Mouse (Mus musculus) left cerebral cortex, adult 2 months (tissue): ENCODE data around the gene Mrpl28. TPM values are rescaled to one million over a fixed set of nuclear protein-coding genes. Genes with fewer than 3 reads are reported as not detected.
A peak's percentile ranks its signal among the peaks of the same experiment; 100 is the strongest.
"Not testable (repeated sequence)": the region's sequence is repeated elsewhere in the genome, so short reads cannot be mapped to it uniquely, and the experiment has no call there.

ENCODE experiments used
- DNase-seq, 2 experiments: peaks; one replicate each; pipeline ENCODE4 v3.0.0; 2021 to 2022; ENCODE audit warnings: low spot score in 2 of 2, mixed read lengths in 1 of 2; ENCODE audit errors: extremely low spot score in 1 of 2
- H3K27ac ChIP-seq: fragments of 200-600 bp; 2 replicates; pipeline ENCODE4 v1.8.1; 2022
- H3K4me3 ChIP-seq: fragments of 200-600 bp; 2 replicates; pipeline ENCODE4 v1.8.1; 2022
- CTCF ChIP-seq: fragments of 200-600 bp; IDR thresholded peaks from 2 replicates; pipeline ENCODE4 v1.8.1; 2022; ENCODE audit warnings: antibody characterized with exemption, mild to moderate bottlenecking, moderate library complexity
- intact Hi-C: fragments of 180-260 bp; cut with DNase I; formaldehyde crosslinking; loops from one replicate; pipeline ENCODE4 v1.15.1; 2025
- total RNA-seq, 2 experiments: library from RNA; stranded (reverse); gene quantifications; 2 replicates each; pipeline ENCODE4 v1.2.3; 2021

Mrpl28 gene
- total RNA-seq, 2 experiments from 2014 or later: 67.8 to 68.0 TPM

GRCm38 (mm10) chr17:26101478-26101877, 21.8 kb upstream of the Mrpl28 start:
- no peak for DNase-seq
- intact Hi-C loops: no loop called here

GRCm38 (mm10) chr17:26105619-26106018, 17.7 kb upstream of the Mrpl28 start:
- intact Hi-C loops: no loop called here
- H3K27ac ChIP-seq: no peak overlapping the region
- TF ChIP-seq CTCF: no peak
- no peak for DNase-seq
- H3K4me3 ChIP-seq: no peak overlapping the region

More at GRCm38 (mm10) chr17:26101478-26101877, 21.8 kb upstream of the Mrpl28 start:
- no peak overlapping the region for H3K27ac ChIP-seq
- no peak for TF ChIP-seq CTCF
- no peak overlapping the region for H3K4me3 ChIP-seq

DNA sequence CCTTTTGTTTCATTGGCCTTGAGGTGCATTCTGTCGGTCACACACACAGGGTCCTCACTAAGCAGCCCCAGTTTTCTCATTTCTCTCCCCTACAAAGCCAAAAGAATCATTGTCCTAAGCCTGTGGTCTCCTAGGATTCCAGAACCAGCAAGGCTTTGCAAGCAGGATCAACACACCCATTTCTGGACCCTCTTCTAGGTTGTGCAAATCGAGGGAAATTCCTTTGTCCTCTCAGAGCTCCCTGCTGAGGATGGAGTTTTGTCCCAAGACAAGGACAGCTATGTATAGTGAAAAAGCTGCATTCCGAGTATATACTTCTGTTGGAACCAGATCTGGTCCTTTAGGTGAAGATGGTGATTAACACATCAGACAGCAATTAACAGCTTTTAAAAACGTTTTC, 13.1 kb upstream of the Mrpl28 start:
- TF ChIP-seq CTCF: no peak
- intact Hi-C loops: no loop called here
- no peak overlapping the region for H3K4me3 ChIP-seq
- no peak for DNase-seq
- H3K27ac ChIP-seq: no peak overlapping the region

GRCm38 (mm10) chr17:26111024-26111423, 12.3 kb upstream of the Mrpl28 start:
- DNase-seq: no peak
- TF ChIP-seq CTCF: no peak
- intact Hi-C loops: no loop called here
- H3K4me3 ChIP-seq: no peak overlapping the region
- H3K27ac ChIP-seq: no peak overlapping the region

DNA sequence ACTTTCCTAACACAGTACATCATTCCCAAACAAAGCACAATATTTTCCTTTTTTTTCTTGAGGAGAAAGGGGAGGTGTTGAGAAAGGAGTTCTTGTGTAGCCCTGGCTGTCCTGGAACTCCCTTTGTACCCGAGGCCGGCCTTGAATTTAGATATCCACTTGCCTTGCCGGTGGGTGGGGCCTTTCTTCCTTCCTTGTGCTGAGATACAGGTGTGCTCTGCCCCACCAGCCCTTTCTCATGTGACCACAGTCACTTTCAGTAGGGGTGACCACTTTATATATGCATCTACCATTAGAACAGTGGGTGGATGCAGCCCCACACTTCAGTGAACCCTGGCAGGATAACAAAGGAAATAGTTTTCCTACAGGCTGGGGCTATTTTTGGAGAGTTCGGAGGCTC, 11.6 kb upstream of the Mrpl28 start:
- DNase-seq: no peak
- TF ChIP-seq CTCF: no peak
- Histone ChIP-seq H3K4me3 (no peak overlapping the region), H3K27ac (no peak overlapping the region)
- intact Hi-C loops: no loop called here

- DNase-seq: no peak
- no peak for TF ChIP-seq CTCF
- peak overlapping the region; percentile 86 for H3K27ac ChIP-seq
- peak overlapping the region; percentile 67 for H3K4me3 ChIP-seq
- intact Hi-C loops: no loop called here
Measured at GRCm38 (mm10) chr17:26112751-26113150, 10.5 kb upstream of the Mrpl28 start.

DNA sequence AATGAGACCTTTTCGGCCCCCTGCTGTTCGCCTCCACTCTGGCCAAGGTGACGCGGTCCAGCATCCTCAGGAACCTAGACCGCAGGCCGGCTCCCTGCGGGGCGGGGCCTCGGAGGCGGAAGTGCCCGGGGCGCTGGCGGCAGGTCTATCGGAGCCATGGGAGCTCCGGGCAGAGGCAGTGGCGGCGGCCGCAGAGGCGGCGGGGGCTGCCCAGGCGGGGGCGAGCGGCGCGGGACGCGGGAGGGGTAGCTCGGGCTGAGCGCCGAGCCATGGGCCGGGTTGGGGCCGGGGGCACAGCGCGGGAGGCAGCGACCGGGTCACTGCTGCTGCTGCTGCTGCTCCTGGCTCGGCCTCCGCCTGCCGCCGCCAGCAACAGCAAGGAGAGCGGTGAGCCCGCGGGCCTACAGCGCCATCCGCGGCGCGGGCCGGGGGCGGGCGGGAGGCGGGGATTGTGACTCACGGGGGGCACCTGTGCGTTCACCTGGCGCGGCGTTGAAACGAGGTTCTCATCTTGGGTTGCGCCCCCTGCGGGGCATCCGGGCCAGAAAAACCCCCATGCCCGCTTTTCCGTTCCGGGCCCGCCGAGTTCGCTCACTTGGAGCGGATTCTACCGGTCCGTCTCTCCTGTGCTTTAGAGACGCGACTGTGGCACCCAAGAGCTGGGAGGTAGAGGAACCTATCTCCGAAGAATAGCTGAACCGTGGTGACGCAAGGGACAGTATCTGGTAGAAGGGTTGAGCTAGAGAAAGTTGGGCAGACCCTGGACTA, 9.9 kb upstream of the Mrpl28 start, which contains the start of gene Tmem8:
Gene Tmem8, plus strand, starts transcription at position 119 of the 768 bp plus-strand sequence.
- peak within 1 kb of the TSS; percentile 67 for H3K4me3 ChIP-seq
- DNase-seq: peak; percentile 73
- TF ChIP-seq CTCF: peak; percentile 33
- intact Hi-C loops: no loop called here
- H3K27ac ChIP-seq: peak within 1 kb of the TSS; percentile 86

DNA sequence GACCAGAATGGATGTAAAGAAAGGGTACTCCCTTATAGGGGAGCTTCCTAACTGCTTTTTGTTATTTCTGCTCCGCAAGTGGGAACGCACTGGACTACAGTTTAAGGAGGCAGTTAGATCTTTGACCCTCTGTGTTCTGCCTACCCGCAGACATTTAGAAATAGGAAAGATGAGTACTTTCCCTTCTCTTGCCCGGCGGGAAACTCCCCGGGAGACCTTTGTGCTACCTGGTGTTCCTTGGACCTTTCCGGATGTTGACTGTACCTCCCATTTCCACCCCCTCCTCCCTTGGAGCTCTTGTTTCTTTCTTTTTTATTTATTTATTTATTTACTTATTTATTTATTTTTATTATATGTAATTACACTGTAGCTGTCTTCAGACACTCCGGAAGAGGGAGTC, 9.2 kb upstream of the Mrpl28 start:
- intact Hi-C loops: no loop called here
- Histone ChIP-seq H3K27ac (peak overlapping the region; percentile 86), H3K4me3 (peak overlapping the region; percentile 67)
- no peak for TF ChIP-seq CTCF
- DNase-seq: no peak

- intact Hi-C loops, DNase-seq, H3K27ac ChIP-seq, H3K4me3 ChIP-seq: not testable (repeated sequence)
- TF ChIP-seq CTCF: peak; percentile 29
Measured at GRCm38 (mm10) chr17:26114461-26114860, 8.8 kb upstream of the Mrpl28 start.

- intact Hi-C loops: no loop called here
- H3K27ac ChIP-seq: no peak overlapping the region
- DNase-seq: no peak
- TF ChIP-seq CTCF: no peak
- no peak overlapping the region for H3K4me3 ChIP-seq
Measured at GRCm38 (mm10) chr17:26115205-26115898, 7.9 kb upstream of the Mrpl28 start.

DNA sequence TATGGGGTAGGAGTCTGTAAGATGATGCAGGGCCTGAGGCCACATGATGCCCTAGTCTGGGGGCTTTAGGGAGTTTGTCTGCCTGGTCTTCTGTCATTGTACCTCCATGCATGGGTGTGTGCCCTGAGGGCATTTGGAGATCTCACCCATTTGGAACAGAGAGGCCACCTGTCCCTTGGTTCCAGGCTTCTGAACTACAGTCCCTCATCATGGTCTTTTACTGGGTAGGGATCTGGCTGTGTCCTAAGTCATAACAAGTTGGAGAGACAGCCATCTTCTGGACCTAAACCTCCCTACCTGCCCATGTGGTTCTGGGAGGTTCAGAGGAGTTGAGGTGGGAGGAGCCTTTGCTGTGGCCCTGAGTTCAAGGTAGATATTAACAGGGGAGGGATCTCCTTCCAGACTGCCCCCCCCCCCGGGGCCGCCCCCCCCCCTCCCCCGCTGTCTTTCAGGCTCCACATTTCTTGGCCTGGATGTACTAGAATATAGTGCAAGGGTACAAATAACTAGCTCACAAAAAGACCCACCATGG, 7.3 kb upstream of the Mrpl28 start:
- no peak for TF ChIP-seq CTCF
- Histone ChIP-seq H3K4me3 (no peak overlapping the region), H3K27ac (no peak overlapping the region)
- intact Hi-C loops: no loop called here
- no peak for DNase-seq

GRCm38 (mm10) chr17:26116503-26117258, 6.6 kb upstream of the Mrpl28 start:
- intact Hi-C loops: no loop called here
- Histone ChIP-seq H3K27ac (no peak overlapping the region), H3K4me3 (no peak overlapping the region)
- DNase-seq: no peak
- no peak for TF ChIP-seq CTCF
